Mouse (Mus musculus) midbrain, embryonic 15.5 days (tissue): ENCODE measurements around the gene Hoxa11. TPM values are rescaled to one million over a fixed set of nuclear protein-coding genes. Genes with fewer than 3 reads are reported as not detected.
A peak's percentile ranks its signal among the peaks of the same experiment; 100 is the strongest.

ENCODE experiments used
- ATAC-seq: fragments of 200-750 bp; cut with Nextera tagmentation; replicated peaks from 2 replicates; pipeline ENCODE4 v1.8.0; 2017; ENCODE audit warnings: moderate TSS enrichment
- H3K27ac ChIP-seq: fragments of 300-500 bp; sonication (generic); 2 replicates; pipeline ENCODE4 v1.5.1; 2015; ENCODE audit warnings: mild to moderate bottlenecking, inconsistent platforms
- H3K27me3 ChIP-seq: fragments of 300-500 bp; sonication (generic); replicated peaks from 2 replicates; pipeline ENCODE4 v1.6.1; 2015; ENCODE audit warnings: inconsistent platforms
- H3K36me3 ChIP-seq: fragments of 300-500 bp; sonication (generic); replicated peaks from 2 replicates; pipeline ENCODE4 v1.6.1; 2015; ENCODE audit warnings: inconsistent platforms
- H3K4me1 ChIP-seq: fragments of 300-500 bp; sonication (generic); 2 replicates; pipeline ENCODE4 v1.6.1; 2015; ENCODE audit warnings: inconsistent platforms
- H3K4me2 ChIP-seq: fragments of 300-500 bp; sonication (generic); 2 replicates; pipeline ENCODE4 v1.6.1; 2015; ENCODE audit warnings: inconsistent platforms, mild to moderate bottlenecking, moderate library complexity
- H3K4me3 ChIP-seq: fragments of 300-500 bp; sonication (generic); 2 replicates; pipeline ENCODE4 v1.5.1; 2015; ENCODE audit warnings: mild to moderate bottlenecking, inconsistent platforms
- H3K9ac ChIP-seq: fragments of 300-500 bp; sonication (generic); 2 replicates; pipeline ENCODE4 v1.6.1; 2015; ENCODE audit warnings: mild to moderate bottlenecking, inconsistent platforms
- H3K9me3 ChIP-seq: fragments of 300-500 bp; sonication (generic); 2 replicates; pipeline ENCODE4 v1.6.1; 2016; ENCODE audit warnings: inconsistent platforms
- WGBS: fragments of 180-500 bp; shearing (Covaris S2); methylation state at CpG from one replicate; pipeline ENCODE4 v1.1.7; 2015; ENCODE audit warnings: mixed read lengths; 5-methylcytosine and 5-hydroxymethylcytosine counted together
- polyA plus RNA-seq: library from polyadenylated mRNA; unstranded; fragments of >200 nt; fragmentation: Nextera tagmentation; extraction: Ambion mirVana; gene quantifications from 2 replicates; pipeline ENCODE4 v1.2.1, GENCODE M21; 2015

Hoxa11 gene
- polyA plus RNA-seq, 1 experiment from 2014 or later, result 0.13 TPM

- peaks cover 97% of the 10 kb centered on the region for H3K27me3 ChIP-seq
- H3K4me2 ChIP-seq, result no peak overlapping the region
- H3K27ac ChIP-seq, result no peak overlapping the region
- no peaks in the 10 kb centered on the region for H3K36me3 ChIP-seq
- H3K9me3 ChIP-seq, result no peaks in the 10 kb centered on the region
- WGBS, result 3% methylated on average over 67 of the region's 69 CpGs
- H3K4me1 ChIP-seq, result peaks cover 6% of the 10 kb centered on the region; the same call in 1 of the 2 replicates
- H3K9ac ChIP-seq, result no peak overlapping the region
- H3K4me3 ChIP-seq, result no peak overlapping the region
- ATAC-seq, result no peak
These were observed 19.7 kb downstream of the Hoxa11 start for GRCm38 (mm10) chr6:52225612-52226568.

DNA sequence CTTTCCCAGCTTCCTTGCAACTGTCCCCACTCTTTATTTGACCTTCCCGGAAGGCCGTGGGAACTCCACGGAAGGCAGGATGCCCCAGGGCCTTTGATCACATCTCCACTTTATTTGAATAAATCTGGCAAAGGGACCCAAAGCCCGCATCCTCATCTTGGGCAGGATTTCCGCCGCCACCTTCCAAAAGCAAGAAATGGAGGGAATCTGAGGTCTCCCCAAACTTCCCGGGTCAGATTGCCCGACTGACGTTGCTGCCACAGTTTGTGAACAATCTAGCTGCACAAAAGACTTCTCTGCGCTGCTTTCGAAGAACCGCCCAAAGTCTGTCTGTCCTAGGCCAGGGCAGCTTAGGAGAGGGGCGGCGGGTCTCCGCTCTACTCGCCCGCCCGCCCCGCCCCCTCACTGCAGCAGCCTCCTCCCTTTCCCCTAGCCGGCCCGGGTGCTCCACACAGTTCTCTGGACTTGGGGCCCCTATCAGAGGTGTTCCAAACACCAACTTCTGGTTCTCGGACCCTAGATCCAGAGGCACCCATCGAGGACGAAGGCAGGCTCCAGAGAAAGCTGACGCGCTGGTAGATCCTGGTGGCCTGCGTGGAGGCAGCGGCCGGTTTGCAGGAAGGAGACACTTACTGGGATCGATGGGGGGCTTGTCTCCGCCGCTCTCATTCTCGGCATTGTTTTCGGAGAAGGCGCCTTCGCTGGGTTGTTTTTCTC, 20.6 kb downstream of the Hoxa11 start:
- Histone ChIP-seq H3K9ac (no peak overlapping the region), H3K27me3 (peaks cover 97% of the 10 kb centered on the region), H3K4me1 (peaks cover 6% of the 10 kb centered on the region; the same call in 1 of the 2 replicates), H3K27ac (no peak overlapping the region), H3K4me3 (no peak overlapping the region), H3K4me2 (no peak overlapping the region), H3K36me3 (no peaks in the 10 kb centered on the region), H3K9me3 (no peaks in the 10 kb centered on the region)
- under 1% methylated on average over 36 of the region's 36 CpGs for WGBS
- ATAC-seq, result no peak

DNA sequence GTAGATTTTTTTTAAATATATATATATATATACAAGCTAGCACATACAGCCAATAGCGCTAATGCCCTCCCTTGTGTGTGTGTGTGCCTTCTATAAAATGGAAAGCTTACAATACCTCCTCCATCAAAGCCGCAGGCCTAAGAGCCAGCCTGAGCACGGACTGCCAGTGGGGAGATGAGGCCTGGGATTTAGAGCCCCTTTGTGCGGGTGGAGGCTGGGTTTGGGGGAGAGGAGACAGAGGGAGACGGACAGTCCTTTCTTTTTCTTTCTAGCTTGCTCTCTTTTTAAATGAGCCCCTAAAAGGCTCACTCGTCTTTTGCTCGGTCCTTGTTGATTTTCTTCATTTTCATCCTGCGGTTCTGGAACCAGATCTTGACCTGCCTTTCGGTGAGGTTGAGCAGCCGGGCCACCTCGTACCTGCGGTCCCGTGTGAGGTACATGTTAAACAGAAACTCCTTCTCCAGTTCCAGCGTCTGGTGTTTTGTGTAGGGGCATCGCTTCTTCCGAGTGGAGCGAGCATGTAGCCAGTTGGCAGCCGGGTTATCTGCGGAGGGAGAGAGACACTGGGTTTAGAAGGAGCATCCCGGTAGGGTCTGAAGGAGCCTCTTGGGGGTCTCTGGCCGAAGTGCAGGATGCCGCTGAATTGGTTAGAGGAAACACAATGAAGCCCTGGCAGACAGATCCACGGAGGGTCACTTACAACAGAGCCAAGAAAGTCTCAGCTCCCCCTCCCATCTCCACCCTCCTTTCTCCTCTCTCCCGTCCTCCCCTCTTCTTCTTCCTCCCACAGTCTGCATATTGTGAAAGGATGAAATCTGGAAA, 21.5 kb downstream of the Hoxa11 start:
- WGBS, result 2% methylated on average over 24 of the region's 24 CpGs
- no peak overlapping the region for H3K27ac ChIP-seq
- peaks cover 97% of the 10 kb centered on the region for H3K27me3 ChIP-seq
- no peak overlapping the region for H3K9ac ChIP-seq
- H3K4me2 ChIP-seq, result no peak overlapping the region
- H3K36me3 ChIP-seq, result no peaks in the 10 kb centered on the region
- H3K9me3 ChIP-seq, result no peaks in the 10 kb centered on the region
- no peak for ATAC-seq
- H3K4me3 ChIP-seq, result no peak overlapping the region
- peaks cover 6% of the 10 kb centered on the region; the same call in 1 of the 2 replicates for H3K4me1 ChIP-seq

GRCm38 (mm10) chr6:52222729-52223128, 22.9 kb downstream of the Hoxa11 start:
- H3K27ac ChIP-seq, result no peak overlapping the region
- H3K9me3 ChIP-seq, result no peaks in the 10 kb centered on the region
- 10% methylated on average over 13 of the region's 13 CpGs for WGBS
- H3K36me3 ChIP-seq, result no peaks in the 10 kb centered on the region
- peaks cover 6% of the 10 kb centered on the region; the same call in 1 of the 2 replicates for H3K4me1 ChIP-seq
- no peak overlapping the region for H3K4me3 ChIP-seq
- H3K27me3 ChIP-seq, result peaks cover 98% of the 10 kb centered on the region
- no peak overlapping the region for H3K9ac ChIP-seq
- ATAC-seq, result no peak
- no peak overlapping the region for H3K4me2 ChIP-seq

DNA sequence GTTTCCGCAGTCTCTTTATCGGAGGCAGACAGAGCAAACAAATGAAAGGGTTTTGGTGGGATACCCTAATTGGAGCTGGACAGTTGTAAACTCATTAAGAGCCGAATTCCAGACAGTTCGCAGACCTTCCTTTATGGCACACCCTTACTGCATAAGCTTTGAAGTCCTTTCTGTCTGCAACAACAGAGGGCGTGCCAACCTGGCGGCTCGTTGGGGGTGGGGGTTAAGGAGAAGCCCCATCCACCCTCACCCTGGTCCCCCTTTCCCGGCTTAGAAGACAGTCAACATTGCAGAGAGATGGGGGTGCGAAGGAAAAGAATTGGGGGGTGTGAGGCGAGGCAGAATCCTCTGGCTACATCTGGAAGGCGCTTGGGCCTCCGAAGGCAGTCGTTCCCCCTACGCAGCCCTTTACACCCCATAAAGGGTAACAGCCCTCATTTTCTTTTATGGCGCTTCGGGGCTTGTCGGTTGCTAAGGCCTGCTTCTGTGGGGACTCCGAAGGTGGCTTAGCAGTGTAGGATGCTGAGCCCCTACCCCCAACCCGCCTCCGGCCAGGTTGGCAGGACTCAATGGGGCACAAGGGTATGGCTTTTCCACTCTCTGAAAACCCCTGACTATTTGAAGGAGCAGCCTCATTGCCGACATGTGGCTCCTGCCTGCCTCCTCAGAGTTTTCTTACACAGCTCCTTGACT, 23.5 kb downstream of the Hoxa11 start:
- Histone ChIP-seq H3K4me3 (peak overlapping the region; percentile 48; the same call in 1 of the 2 replicates), H3K4me1 (peaks cover 12% of the 10 kb centered on the region), H3K9ac (no peak overlapping the region), H3K36me3 (no peaks in the 10 kb centered on the region), H3K4me2 (no peak overlapping the region; the same call in 1 of the 2 replicates), H3K27ac (no peak overlapping the region), H3K27me3 (peaks cover 98% of the 10 kb centered on the region), H3K9me3 (no peaks in the 10 kb centered on the region)
- 6% methylated on average over 21 of the region's 21 CpGs for whole genome bisulfite sequencing
- ATAC-seq, result peak; percentile 59

DNA sequence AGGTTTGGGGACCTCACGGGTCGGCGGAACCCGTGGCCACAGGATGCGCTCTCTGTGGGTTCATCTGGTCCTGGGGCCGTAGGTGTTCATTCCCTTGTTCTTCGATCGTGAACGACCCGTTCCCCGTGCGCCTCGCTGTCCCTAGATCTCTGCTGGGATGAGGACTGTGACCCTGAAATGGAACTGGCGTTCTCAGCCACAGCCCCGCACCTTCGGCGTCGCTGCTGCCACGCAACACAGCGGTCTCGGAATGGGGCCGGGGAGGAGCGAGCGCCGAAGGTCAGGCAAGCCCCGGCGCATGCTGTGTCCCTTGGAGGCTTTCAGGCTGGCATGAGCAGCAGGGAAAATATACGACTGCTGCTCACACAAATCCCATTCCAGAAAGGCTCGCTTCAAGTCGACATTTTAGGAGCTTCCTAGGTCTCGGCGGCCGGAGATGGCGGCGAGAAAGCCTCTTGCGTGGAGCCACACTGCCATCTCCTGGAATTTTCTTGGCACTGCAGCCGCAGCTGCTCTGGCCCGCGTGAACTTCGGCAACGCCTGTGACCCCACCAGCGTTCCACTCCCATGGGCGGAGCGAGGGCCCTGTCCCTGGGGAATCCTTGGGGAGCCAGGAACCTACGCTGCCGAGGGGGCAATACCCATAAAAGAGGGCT, 24.1 kb downstream of the Hoxa11 start, which contains the start of gene Hoxa7:
TSS of gene Hoxa7 (minus strand) at position 518 of the 656 bp plus-strand sequence.
- Histone ChIP-seq H3K27me3 (peaks cover 98% of the 10 kb centered on the region), H3K4me2 (peak within 1 kb of the TSS; percentile 88), H3K27ac (no peak within 1 kb of the TSS), H3K9ac (peak within 1 kb of the TSS; percentile 35), H3K36me3 (no peaks in the 10 kb centered on the region), H3K4me1 (peaks cover 17% of the 10 kb centered on the region), H3K4me3 (peak within 1 kb of the TSS; percentile 48), H3K9me3 (no peaks in the 10 kb centered on the region)
- ATAC-seq, result peak; percentile 73
- under 1% methylated on average over 46 of the region's 46 CpGs for WGBS

DNA sequence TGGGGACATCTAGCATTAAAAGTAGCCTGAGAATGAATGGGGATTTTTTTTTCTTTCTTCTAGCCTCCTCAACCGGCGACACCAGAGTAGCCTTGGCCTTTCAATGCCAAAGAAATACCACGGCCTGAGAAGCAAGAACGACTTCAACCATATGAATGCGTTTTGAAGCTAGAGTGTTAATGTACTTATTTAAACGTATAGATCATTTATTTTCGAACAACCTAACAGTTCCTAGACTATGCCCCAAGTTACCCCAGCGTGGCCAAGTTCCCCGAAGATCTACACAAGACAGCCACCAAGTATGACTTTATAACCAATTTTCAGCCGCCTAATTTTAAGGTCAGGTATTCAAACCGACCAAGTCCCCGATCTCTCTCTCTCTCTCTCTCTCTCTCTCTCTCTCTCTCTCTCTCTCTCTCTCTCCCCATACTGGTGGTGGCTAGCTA, 24.7 kb downstream of the Hoxa11 start:
- ATAC-seq, result no peak
- no peaks in the 10 kb centered on the region for H3K36me3 ChIP-seq
- WGBS, result 7% methylated on average over 12 of the region's 12 CpGs

GRCm38 (mm10) chr6:52220003-52220864, 25.4 kb downstream of the Hoxa11 start:
- Histone ChIP-seq H3K27ac (no peak overlapping the region), H3K4me1 (peaks cover 17% of the 10 kb centered on the region), H3K9ac (no peak overlapping the region), H3K9me3 (no peaks in the 10 kb centered on the region), H3K27me3 (peaks cover 98% of the 10 kb centered on the region), H3K4me3 (no peak overlapping the region), H3K4me2 (no peak overlapping the region), H3K36me3 (no peaks in the 10 kb centered on the region)
- 10% methylated on average over 32 of the region's 32 CpGs for WGBS
- ATAC-seq, result no peak

More for the DNA sequence above, 24.7 kb downstream of the Hoxa11 start:
- peak overlapping the region; percentile 88 for H3K4me2 ChIP-seq
- H3K9me3 ChIP-seq, result no peaks in the 10 kb centered on the region
- H3K27ac ChIP-seq, result no peak overlapping the region
- H3K27me3 ChIP-seq, result peaks cover 98% of the 10 kb centered on the region
- H3K4me3 ChIP-seq, result peak overlapping the region; percentile 48; the same call in 1 of the 2 replicates
- H3K4me1 ChIP-seq, result peaks cover 17% of the 10 kb centered on the region
- H3K9ac ChIP-seq, result no peak overlapping the region

DNA sequence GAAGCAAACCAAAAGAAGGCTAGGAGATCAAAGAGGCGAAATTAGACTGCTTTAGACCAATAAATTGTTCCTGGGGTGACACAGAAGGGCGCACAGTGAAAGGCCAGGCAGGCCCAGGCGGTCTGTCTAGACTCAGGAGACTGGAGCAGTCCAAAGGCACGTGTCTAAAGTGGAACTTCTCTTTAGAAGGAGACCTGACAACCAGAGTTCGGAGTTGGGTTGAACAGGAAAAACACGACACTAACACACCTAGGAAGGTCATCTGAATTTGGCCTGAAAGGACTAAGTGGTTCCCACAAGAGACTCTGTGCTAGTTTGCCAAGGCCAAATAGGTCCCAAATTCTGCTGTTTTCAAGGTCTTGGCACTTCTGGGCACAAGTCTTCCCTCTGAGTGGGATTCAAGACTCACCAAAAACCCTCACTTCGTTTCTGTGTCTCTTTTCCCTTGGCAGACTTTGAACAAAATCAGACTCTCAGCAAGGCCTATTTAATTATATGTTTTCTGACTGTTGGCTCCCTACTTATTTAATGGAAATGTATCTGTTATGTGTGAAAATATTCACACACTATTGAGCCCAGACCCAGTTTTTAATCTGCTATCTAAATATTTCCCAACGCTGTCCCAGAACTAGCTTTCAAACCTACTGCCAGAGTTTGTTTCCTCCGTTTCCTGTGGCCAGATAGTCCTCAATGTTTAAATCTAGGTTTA, 26.2 kb downstream of the Hoxa11 start:
- Histone ChIP-seq H3K4me2 (no peak overlapping the region), H3K27me3 (peaks cover 98% of the 10 kb centered on the region), H3K4me1 (peaks cover 17% of the 10 kb centered on the region), H3K9ac (no peak overlapping the region), H3K4me3 (no peak overlapping the region), H3K36me3 (no peaks in the 10 kb centered on the region), H3K27ac (no peak overlapping the region), H3K9me3 (no peaks in the 10 kb centered on the region)
- ATAC-seq, result no peak
- WGBS, result 20% methylated on average over 9 of the region's 9 CpGs
